21 mouse cellular contexts compared by ENCODE assay signal in genomic region chr13:48723676-48724075, GRCm38 (mm10).
"Had no signal": no experiment of that assay in that cellular context is flagged by ENCODE, and none has a peak within 500 bp of the region (broad histone marks: within the 10 kb centered on the region; RNA-seq: fewer than 3 reads in every experiment).

No protein-coding gene starts in this region.

- DNase-seq: kidney, adult 8-10 months; kidney, postnatal 10 days; kidney, postnatal 4 days; left cerebral cortex, postnatal 4 days; liver, postnatal 0 days; lung, embryonic 14.5 days; thymus, adult 2 months; thymus, postnatal 14 days; thymus, postnatal 4 days had no signal

- H3K36me3 ChIP-seq: kidney, embryonic 15.5 days; limb, embryonic 12.5 days; limb, embryonic 15.5 days; midbrain, embryonic 13.5 days; neural tube, embryonic 13.5 days had no signal

- H3K4me2 ChIP-seq: kidney, embryonic 15.5 days; limb, embryonic 12.5 days; limb, embryonic 15.5 days; liver, embryonic 11.5 days; lung, embryonic 14.5 days; midbrain, embryonic 13.5 days; neural tube, embryonic 13.5 days had no signal

- H3K4me3 ChIP-seq: kidney, embryonic 15.5 days; limb, embryonic 12.5 days; limb, embryonic 15.5 days; midbrain, embryonic 13.5 days; myocyte; neural tube, embryonic 13.5 days had no signal

- H3K4me1 ChIP-seq: kidney, embryonic 15.5 days; limb, embryonic 12.5 days; limb, embryonic 15.5 days; neural tube, embryonic 13.5 days had no signal

- ATAC-seq: intestine, postnatal 0 days; liver, postnatal 0 days; lung, postnatal 0 days; midbrain, embryonic 13.5 days had no signal

- H3K9me3 ChIP-seq: kidney, embryonic 15.5 days had no signal

- H3K27ac ChIP-seq: kidney, embryonic 15.5 days; limb, embryonic 12.5 days; limb, embryonic 15.5 days; liver, embryonic 14.5 days; macrophage; midbrain, embryonic 13.5 days; neural tube, embryonic 13.5 days; stomach, postnatal 0 days had no signal

- H3K9ac ChIP-seq: kidney, embryonic 15.5 days; limb, embryonic 12.5 days; limb, embryonic 15.5 days; liver, embryonic 14.5 days; liver, postnatal 0 days; lung, embryonic 14.5 days; midbrain, embryonic 13.5 days; neural tube, embryonic 13.5 days had no signal
